Mouse (Mus musculus): ENCODE data around the gene Bicd2.

- TF ChIP-seq CTCF (conservative IDR thresholded peaks at IDR 0.05; ENCODE audit: low read length) (no peak), NANOG (IDR thresholded peaks at IDR 0.05; ENCODE audit: borderline replicate concordance, low read length) (no peak), POU5F1 (IDR thresholded peaks at IDR 0.05; ENCODE audit: borderline replicate concordance, low read length) (no peak)
Measured at GRCm38 (mm10) chr13:49374730-49375129, 33.3 kb downstream of the Bicd2 start.
